Mouse (Mus musculus): ENCODE data around the gene Tsc1. TPM values are rescaled to one million over a fixed set of nuclear protein-coding genes. Genes with fewer than 3 reads are reported as not detected.
A peak's percentile ranks its signal among the peaks of the same experiment; 100 is the strongest.

The Tsc1 gene
- total RNA-seq, 4 experiments from 2014 or later: 20.0 to 30.8 (median 25.2) TPM

DNA sequence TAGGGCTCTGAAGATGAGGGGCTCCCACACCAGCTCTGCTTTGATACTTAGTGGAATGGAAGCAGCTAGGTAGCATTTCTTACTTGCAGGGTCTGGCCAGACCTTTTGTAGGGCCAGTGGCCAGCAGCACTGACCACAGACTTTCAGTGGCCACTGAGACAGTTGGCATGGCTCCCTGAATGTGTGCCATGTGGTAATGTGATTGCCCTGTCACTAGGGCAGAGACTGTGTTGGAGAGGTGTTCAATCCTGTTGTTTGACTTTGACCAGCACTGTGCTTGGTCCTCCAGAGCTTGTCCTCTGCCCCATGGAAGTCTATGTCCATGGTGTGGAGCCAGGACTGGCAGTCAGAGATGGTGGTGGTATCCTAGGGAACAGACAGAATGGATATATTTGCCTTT lies 9.5 kb downstream of the Tsc1 start:
- DNase-seq: peak; percentile 15

DNA sequence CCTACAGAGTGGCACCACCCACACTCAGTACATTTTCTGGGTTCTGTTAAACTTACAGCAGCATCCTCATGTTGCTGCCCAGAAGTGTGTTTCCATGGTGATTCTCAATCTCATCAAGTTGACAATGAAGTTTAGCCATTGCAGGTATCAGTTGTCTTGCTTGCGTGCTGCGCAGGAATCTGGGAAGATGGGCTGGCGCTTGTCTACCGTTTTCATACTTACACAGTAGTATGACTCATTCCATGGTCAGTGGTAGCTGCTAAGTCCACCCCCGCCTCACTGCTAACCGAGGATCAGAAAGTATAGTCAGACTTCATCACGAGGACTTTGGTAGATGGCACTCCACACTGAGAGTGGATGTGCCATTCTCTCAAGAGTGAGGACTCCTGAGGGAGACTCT lies 12.3 kb downstream of the Tsc1 start:
- no peak for DNase-seq

DNA sequence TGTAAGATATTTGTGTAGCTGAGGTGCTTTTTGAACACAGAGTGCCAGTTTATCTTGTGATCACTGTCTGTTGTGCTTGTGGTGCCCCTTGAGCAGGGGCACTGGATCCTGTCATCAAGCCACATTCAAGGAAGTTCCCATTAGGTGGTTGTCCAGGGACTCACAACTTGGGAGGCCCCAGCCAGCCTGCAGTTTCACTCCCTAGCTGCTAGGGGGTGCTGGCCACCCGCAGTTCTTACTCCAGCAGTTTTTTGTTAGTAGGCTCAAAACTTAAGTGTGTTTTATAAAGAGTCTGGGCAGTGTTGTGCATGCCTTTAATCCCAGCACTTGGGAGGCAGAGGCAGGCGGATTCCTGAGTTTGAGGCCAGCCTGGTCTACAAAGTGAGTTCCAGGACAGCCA lies 13.3 kb downstream of the Tsc1 start:
- no peak for DNase-seq

DNA sequence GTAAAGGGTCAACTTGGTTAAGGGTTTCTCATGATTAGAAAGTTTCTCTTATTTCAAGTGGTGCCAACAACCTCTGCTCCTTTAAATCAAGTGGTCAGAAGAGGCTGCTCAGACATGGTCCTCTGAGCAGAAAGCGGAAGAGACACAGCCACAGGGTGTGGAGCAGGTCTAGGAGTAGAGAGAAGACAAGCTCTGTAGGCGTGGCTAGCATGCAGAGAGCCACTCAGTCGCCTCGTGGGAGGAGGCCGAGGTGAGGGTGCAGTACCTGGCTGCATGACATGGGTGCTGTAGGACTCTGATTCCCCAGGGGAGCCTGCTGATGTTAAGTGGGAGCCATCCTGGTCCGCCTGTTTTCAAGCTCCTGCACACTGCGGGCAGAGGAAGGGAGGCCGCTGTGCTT lies 15.2 kb downstream of the Tsc1 start:
- DNase-seq: no peak

DNA sequence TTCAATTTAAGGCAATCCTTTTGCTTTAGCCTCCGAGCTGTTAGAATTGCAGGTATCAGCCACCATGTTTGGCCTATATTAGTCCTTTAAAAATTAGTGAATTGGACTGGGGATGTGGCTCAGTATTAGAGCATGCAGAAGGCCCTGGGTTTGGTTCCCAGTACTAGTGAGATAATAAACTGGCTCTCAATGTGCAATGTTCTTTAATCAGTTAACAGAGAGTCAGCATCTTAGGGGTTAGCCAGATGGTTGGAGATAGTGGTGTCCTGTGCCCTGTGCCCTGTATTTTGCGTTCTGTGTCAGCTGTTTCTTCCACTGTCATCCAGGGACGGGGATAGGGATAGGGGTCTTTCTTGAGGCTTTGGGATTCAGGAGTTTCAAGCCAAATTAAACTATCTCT lies 21.9 kb downstream of the Tsc1 start:
- DNase-seq: no peak

DNA sequence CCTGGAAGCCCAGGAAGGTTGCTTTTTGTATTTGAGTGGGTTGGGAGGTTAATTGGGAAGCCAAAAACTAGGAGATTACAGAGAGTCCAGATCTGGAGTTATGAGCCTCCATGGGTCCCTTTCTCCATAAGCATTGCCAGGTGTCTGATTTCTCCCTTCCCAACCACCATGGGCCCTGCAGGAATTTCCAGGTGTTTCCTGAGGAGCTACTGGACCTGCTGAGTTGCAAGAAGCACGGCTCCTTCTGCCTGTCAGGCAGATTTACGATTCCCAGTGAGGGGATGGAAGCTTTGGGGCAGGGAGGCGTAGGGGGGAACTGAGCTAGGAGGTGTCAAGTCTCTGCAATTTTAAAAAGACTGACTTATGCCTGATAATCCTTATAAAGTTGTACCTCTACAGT lies 24.8 kb downstream of the Tsc1 start:
- DNase-seq: no peak

DNA sequence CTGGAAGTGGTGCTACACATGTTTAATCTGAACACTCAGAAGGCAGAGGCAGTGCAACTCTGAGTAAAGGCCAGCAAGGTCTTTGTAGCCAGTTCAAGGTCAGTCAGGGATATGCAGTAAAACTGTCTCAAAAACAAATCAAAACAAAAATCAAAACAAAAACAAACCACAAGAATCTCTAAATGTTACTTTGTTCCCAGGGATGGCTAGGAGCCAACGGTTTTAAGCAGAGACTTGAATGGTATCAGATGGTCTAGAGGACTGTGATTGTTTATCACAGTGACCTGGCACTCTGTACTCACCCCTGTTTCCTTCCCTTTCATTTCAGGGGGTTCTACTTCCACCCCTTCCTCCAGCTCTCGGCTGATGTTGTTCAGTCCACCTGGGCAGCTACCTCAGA lies 30.4 kb downstream of the Tsc1 start:
- DNase-seq: no peak

DNA sequence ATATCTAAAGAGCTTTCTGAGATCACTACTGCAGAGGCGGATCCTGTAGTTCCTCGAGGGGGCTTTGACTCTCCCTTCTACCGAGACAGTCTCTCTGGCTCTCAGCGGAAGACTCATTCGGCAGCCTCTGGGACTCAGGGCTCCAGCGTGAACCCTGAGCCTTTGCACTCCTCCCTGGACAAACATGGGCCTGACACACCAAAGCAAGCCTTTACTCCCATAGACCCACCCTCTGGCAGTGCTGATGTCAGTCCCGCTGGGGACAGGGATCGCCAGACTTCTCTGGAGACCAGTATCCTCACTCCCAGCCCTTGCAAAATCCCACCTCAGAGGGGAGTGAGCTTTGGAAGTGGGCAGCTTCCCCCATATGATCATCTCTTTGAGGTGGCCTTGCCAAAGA lies 35.0 kb downstream of the Tsc1 start:
- no peak for DNase-seq

DNA sequence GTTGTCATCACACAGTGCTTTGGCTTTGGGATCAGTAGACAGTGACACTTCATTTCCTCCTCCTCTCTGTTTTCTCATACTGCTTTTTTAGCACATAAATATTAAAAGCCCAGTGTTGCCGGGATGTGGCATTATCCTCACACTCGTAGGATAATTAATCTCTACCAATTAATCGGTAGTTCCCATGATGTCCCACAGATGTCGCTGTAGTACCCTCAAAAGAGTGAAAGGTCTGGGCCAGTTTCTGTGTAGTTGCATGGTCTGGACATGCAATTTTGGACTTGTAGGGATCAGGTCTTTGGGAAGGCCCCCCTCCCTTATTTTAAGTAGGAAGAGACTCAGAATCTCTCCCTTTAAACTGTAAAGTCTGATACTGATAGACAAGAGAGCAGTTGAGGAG lies 39.7 kb downstream of the Tsc1 start:
- DNase-seq: no peak

DNA sequence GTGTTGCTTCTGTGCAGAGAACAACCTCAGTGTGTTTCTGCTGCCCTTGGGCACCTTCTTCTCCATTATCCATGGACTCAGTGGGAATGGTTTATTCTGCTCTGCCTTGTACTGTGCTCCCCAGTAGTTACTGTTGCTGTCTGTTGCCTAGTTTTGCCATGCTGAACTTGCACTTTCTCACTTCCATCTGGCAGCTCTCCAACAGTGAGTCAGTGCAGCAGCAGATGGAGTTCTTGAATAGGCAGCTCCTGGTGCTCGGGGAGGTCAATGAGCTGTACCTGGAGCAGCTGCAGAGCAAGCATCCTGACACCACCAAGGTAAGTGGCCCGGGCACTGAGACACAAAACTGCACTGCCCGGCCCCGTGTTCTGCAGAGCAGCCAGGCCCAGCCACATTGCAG lies 40.7 kb downstream of the Tsc1 start:
- DNase-seq: peak; percentile 38

DNA sequence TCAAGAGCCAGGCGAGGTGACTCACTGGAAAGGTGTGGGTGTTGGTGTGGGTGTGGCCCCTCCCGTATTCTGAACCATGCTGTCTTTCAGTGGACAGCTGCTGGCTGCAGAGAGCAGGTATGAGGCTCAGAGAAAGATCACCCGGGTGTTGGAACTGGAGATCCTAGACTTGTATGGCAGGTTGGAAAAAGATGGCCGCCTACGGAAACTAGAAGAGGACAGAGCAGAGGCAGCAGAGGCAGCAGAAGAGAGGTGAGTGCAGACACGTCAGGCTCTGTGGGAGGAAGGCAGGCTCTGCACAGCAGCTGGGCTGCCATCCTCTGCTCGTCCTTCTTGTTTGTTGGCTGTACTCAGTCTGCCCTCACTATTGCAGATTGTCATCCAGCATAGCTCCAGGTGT lies 44.9 kb downstream of the Tsc1 start:
- DNase-seq: no peak

DNA sequence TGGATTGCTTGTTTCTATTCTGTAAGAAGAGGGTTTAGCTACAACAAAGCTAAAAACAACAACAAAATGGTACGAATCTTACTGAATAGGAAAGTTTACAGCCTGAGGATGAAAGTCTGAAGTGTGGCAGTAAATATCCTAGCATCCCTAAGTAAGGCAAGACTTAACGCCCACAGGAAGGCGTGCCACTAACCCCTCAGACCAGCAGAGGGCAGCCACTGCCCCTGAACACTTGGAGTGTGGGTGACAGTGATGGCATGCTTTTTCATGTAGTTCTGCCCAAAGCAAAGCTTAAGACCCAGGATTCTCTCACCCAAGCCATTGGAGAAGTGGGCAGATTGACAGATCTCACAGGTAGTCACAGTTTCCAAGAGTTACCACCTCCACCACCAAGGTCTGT lies 47.4 kb downstream of the Tsc1 start:
- DNase-seq: no peak

DNA sequence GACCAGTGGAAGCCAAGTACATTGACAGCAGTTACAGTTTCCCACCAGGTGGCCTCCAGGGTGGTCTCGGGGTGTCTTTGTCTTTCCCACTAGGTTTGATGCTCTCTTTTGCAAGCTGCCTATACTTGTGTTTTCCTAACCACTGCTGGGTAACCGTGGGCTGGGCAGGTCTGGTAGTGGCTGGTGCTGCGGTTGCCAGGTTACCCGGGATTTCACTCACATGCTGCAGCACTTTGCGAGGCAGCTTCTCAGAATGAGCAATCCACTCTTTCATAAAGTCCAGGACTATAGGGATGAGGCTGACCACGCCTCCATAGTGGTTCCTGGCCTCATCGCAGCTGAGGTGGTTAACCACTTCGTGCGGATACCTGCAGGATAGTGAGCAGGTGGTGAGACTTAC lies 51.7 kb downstream of the Tsc1 start:
- no peak for DNase-seq

DNA sequence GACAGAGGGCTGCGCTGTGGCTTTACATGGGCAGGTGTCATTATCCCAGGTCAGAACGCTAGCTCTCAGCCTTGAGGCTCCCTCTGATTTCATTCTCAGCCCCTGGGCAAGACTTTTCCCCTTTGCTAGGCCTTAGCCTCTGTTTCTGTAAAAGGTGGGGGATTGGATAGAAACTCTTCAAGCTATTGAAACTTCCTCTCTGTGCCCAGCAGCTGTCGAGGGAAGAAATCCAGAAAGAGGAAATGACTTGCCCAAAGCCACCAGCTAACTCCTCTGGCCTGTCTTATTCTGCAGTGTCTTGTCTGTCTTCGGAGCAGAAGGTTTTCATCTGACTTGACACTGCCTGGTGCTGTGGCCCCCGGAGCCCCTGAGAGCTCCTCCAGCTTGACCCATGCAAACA lies 57.5 kb downstream of the Tsc1 start:
- DNase-seq: no peak

DNA sequence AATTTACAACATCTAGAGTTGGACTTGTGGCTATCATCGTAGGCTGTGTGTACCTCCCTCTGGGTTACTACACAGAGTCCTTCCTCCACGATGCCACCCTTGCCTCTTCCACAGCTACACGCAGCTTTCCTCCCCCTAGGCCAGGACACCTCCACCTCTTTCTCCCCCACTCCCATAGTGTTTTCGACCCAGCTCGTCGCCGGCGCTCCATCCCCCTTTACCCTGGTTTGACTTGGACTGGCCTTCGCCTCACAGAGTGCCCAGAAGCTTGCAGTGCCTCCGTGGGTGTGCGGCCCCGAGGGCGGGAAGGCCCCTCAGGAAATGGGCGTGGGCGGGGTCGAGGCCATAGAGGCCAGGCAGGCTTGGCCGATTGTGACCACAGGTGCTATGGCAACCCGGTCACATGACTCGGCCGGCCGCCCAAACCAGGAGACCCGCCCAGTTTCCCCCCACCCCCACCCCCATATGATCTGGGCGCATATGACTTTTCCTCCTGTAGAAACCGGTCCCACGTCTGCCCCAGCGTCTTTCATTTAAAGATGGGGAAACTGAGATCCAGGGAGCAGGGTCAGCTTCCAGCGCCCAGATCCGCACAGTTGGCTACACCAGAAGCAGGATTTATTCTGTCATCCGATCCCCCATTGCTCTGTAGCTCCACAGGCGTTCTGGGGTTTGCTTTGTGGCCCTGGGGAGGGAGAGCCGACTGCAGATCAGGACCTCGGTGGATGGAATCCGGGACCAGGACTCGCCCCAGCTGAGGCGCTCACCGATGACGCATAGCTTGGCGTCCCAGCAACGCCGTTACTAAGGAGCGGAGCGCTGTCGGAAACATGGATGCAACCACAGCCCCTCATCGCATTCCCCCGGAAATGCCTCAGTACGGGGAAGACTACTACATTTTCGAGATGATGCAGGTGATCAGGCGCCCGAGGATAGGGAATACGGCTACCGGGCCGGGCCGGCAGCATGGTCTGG lies 58.6 kb downstream of the Tsc1 start, which contains the start of the genes Spaca9 and Ak8:
Spaca9 (minus strand) TSS at position 367 of the 975 bp plus-strand sequence.
Ak8 (plus strand) TSS at position 804 of the 975 bp plus-strand sequence.
- peak; percentile 71 for DNase-seq

DNA sequence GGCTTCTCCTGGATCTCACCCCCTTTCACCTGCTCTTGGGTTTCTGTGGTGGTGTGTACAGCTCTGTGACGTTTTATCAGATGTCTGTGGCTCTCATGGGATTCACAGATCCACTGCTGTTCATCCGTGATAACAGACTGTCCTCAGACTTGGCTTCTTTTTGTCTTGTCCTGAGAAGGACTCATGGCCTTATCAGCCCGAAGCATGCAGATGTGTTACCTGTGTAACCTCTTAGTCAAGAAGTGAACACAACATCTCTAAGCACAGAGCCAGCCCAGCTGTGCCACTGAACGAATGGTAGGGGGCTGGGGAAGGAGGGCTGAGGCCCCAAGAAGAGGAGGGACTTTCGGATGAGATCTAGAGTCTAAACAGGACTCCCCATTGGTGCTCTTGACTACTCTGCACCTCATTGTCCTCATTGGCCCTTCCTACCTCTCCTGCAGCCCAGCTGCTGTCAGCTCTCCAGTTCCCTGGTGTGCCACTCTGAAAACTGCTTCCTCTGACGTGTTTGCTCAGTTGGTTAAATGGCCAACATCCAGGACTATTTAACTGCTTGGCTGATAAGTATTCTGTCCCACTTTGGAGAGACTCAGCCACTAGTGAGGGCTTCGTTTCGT lies 60.7 kb downstream of the Tsc1 start:
- DNase-seq: no peak

DNA sequence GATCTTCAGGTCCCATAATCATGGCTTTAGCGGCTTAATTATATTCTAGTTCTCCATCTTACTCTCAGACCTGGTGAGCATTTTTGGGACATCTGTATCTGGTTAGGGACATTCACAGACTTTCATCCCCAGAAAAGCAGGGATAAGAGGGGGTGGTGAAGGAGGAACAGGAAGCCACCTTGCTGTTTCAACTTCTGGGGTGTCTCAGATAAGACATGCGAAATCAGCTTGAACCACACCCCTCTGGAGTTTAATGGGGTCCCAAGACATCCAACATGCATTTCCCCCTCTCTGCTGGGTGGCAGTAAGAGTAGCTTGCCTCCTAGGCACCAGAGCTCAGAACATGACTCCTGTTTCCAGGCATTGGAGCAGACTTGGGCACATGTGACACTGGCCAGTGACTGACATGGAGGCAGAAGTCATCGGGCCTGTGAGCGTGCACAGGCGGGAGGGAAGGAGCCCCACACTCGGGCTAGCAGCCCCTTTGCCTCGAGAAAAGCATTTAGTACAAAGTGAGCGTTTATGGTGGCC lies 65.1 kb downstream of the Tsc1 start:
- DNase-seq: no peak

DNA sequence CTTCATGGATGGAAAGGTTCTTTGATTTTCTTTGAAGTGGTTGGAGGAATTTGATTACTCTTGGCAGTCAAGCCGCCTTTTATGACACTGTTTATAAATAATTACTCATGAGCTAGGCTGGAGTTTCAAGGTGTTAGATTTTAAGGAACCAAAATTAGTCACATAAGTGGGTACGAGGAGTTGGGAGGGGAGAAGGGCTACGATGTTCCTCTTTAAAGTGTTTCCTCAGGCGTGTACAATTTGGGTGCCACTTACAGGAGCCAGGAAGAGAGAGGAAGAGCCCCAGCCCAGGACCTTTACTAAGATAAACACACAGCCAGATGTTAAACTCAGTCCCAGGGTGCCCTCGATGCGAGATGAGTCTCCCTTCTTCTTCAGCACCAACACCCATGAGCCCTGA lies 65.8 kb downstream of the Tsc1 start:
- DNase-seq: no peak

DNA sequence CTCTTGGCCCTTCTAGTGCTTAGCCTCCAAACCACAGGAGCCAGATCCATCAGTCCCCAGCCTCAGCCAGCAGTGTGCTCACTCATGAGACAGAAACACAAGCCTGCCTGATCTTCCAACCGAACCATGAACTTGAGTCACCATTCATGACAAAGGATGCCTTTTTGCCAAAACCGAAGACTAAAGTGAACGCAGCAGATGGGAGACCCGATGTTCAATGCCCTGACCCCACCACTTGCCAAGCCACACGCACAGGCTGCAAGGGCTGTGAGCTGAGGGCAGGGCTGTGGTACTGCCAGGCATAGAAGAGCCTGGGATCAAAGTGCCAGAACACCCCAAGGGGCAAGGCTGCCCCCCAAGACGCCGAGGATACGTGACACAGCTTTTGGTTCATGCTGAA lies 72.0 kb downstream of the Tsc1 start:
- no peak for DNase-seq

DNA sequence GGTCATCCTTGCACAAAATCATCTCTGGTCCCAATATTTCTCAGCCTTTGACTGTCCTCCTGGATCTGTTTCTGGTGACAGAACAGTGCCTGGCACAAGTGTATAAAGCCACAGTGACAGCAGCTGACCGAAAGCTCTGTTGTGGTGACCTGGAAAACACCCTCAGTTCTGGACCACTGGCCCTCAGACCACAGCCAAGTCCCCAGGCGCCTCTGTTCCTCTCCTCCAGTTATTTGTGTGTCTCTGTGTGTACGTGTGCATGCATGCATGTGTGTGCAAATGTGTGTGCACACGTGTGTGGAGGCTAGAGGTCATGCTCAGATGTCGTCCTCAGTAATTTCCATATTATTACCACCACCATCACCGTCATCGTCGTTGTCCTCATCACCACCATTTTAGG lies 81.4 kb downstream of the Tsc1 start:
- DNase-seq: no peak

DNA sequence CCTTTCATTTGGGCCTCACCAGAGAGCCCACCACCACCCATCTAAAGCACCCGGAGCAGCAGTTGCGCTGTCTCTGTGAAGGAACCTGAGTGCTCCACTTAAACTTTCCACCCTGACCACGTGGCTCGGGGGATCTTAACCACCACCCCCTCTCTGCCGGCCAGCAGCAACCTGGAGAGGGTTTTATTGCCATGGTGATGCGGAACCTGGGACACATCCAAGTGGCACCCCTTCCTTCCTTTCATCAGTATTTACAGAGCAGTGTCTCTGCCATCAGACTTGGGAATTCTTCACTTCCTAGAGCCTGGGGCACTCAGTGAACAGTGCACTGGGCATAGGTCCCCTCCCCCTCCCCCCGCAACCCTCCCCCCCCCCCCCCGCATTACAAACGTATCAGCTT lies 82.9 kb downstream of the Tsc1 start:
- DNase-seq: no peak

DNA sequence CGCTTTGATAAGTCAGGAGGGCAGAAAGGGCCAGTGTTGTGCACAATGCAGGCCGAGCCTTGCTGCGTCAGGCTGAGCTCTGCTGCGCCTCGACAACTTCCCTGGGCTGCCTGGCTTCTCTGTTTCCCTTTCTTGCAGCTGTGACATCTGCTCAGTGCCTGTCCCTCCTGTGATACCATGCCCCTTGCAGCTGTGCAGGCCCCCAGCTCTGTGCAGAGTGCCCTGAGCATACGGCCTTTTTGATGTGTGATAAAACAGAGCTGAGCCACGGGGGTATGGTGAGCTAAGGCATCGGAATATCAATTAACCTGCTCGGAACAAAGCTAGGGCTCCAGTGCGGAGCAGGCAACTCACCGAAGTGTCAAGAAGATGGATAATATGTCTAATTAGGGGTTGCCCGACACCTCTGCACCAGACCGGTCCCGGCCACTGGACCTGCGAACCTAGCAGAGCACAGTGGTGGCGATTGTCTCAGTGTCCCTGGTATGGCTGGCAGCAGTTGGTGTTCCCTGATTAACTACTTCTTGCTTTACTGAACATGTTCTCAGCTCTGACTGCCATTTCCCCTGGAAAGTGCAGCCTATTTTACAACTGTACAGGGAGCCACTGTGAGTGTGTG lies 86.9 kb downstream of the Tsc1 start:
- no peak for DNase-seq

DNA sequence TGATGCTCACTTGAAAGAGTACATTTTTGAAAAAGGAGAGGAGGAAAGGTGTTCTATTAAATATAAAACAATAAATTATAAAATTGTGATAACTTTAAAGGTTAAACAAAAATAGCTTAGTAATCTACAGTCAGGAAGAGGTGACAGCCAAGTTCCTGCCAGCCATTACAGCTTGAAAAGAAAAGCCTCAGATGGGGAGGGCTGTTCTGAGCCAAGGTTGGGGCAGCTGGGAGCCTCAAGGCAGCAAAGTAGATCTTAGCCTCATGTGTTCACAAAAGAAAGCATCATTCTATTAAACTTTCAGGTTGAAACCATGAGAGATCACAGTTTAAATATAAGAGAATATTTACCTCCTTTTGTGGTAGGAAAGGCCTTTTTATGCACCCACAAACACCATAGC lies 89.6 kb downstream of the Tsc1 start:
- DNase-seq: no peak
